Mouse (Mus musculus): Measurements from ENCODE around the gene Gm44805.

GRCm38 (mm10) chr7:19724167-19724566, 42.9 kb upstream of the Gm44805 start:
- TF ChIP-seq POLR2A (IDR thresholded peaks at IDR 0.05; ENCODE audit: insufficient read length, low read depth), result no peak
- TF ChIP-seq MAX (IDR thresholded peaks at IDR 0.05; ENCODE audit: low read depth), result no peak
- no peak for TF ChIP-seq MYOG (IDR thresholded peaks at IDR 0.05; ENCODE audit: control insufficient read depth in 1 of 3, insufficient read depth in 1 of 3, insufficient read length in 2 of 3, low read depth in 2 of 3)
- no peak for TF ChIP-seq POLR2AphosphoS2 (IDR thresholded peaks at IDR 0.05; ENCODE audit: insufficient read length, low read depth)
- no peak for TF ChIP-seq USF1 (IDR thresholded peaks at IDR 0.05; ENCODE audit: low read depth)
